Mouse (Mus musculus) neural tube, embryonic 15.5 days (tissue): ENCODE data around the gene Lurap1l. TPM values are rescaled to one million over a fixed set of nuclear protein-coding genes. Genes with fewer than 3 reads are reported as not detected.

ENCODE experiments used
- ATAC-seq: fragments of 200-750 bp; cut with Nextera tagmentation; 2 replicates; pipeline ENCODE4 v1.8.0; 2017; ENCODE audit warnings: mild to moderate bottlenecking, moderate TSS enrichment, moderate library complexity; ENCODE audit not compliant: low FRiP score
- H3K27ac ChIP-seq: fragments of 300-500 bp; sonication (generic); replicated peaks from 2 replicates; pipeline ENCODE4 v1.5.1; 2015; ENCODE audit warnings: mild to moderate bottlenecking, inconsistent platforms
- H3K27me3 ChIP-seq: fragments of 300-500 bp; sonication (generic); replicated peaks from 2 replicates; pipeline ENCODE4 v1.6.1; 2015; ENCODE audit warnings: inconsistent platforms
- H3K36me3 ChIP-seq: fragments of 300-500 bp; sonication (generic); 2 replicates; pipeline ENCODE4 v1.6.1; 2015; ENCODE audit warnings: inconsistent platforms
- H3K4me1 ChIP-seq: fragments of 300-500 bp; sonication (generic); 2 replicates; pipeline ENCODE4 v1.6.1; 2015; ENCODE audit warnings: inconsistent platforms
- H3K4me2 ChIP-seq: fragments of 300-500 bp; sonication (generic); 2 replicates; pipeline ENCODE4 v1.6.1; 2015; ENCODE audit warnings: inconsistent platforms, mild to moderate bottlenecking, moderate library complexity
- H3K4me3 ChIP-seq: fragments of 300-500 bp; sonication (generic); replicated peaks from 2 replicates; pipeline ENCODE4 v1.5.1; 2015; ENCODE audit warnings: mild to moderate bottlenecking, inconsistent platforms
- H3K9ac ChIP-seq: fragments of 300-500 bp; sonication (generic); replicated peaks from 2 replicates; pipeline ENCODE4 v1.6.1; 2015; ENCODE audit warnings: mild to moderate bottlenecking, inconsistent platforms
- H3K9me3 ChIP-seq: fragments of 300-500 bp; sonication (generic); replicated peaks from 2 replicates; pipeline ENCODE4 v1.6.1; 2016; ENCODE audit warnings: inconsistent platforms
- WGBS: fragments of 180-500 bp; shearing (Covaris S2); methylation state at CpG from one replicate; pipeline ENCODE4 v1.1.7; 2015; ENCODE audit warnings: mixed read lengths; 5-methylcytosine and 5-hydroxymethylcytosine counted together
- polyA plus RNA-seq: library from polyadenylated mRNA; unstranded; fragments of >200 nt; fragmentation: Nextera tagmentation; extraction: Ambion mirVana; gene quantifications from 2 replicates; pipeline ENCODE4 v1.2.1, GENCODE M21; 2015

Lurap1l gene
- polyA plus RNA-seq, 1 experiment from 2014 or later: 14.7 TPM

DNA sequence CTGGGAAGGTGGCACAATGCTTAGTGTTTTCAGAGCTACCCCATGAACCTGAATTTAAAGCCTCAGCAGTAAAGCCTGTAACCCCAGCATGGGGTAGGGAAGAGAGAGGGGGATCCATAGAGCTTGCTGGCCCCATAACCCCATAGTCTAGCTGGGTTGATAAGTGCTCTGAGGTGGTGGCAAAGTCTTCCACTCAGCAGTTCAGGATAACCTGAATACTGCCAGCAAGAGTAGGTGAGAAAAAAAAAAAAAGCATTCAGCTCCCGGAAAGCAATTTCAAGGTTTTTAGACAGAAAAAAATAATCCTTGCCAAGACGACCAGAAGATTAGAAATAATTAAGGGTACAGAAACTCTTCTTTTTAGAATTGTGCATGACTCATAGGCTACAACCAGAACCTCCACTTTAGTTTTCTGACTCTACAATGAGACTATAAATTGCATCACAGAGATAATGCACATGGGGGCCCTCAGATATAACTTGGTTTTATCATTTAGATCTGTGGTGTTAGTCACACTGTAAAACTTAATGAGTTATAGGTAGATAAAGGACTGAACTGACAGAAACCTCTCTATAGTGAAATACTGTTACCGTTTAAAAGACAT is 8.2 kb downstream of the Lurap1l start:
- H3K27ac ChIP-seq: no peak overlapping the region
- H3K4me2 ChIP-seq: no peak overlapping the region
- peaks cover 5% of the 10 kb centered on the region; the same call in 1 of the 2 replicates for H3K4me1 ChIP-seq
- no peak overlapping the region for H3K4me3 ChIP-seq
- 58% methylated on average over 3 of the region's 3 CpGs for WGBS
- no peaks in the 10 kb centered on the region for H3K36me3 ChIP-seq
- H3K9ac ChIP-seq: no peak overlapping the region
- ATAC-seq: no peak
- no peaks in the 10 kb centered on the region for H3K27me3 ChIP-seq
- no peaks in the 10 kb centered on the region for H3K9me3 ChIP-seq

DNA sequence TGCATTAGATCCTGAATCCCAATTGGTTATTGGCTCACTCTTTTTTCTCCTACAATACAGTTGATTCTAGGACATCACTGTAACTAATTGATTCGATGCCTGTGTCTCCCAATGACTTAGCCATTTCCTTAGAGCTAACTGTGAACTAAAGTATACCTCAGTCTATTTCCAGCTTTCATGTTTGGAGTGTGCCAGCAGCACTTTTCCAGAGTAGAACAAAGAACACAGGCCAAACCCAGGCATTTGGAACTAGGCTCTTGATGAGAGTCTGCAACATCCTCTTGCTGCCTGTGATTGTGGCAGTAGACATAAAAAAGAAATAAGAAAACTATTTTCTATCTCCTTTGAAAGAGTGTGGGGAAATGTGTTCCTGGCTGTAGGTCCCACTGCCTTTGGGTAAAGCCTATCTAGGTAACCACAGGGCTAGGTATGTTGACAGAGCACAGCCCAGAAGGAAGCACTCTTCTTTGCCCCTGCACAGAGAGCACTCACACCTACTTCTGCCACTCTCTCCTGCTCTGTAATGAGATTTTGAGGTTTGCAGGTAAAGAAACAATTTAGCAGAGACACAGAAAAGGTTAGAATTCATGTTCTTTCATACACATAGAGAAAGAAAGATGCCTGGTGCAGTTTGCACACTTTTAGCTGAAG is 8.9 kb downstream of the Lurap1l start:
- Histone ChIP-seq H3K27me3 (no peaks in the 10 kb centered on the region), H3K36me3 (no peaks in the 10 kb centered on the region), H3K4me2 (no peak overlapping the region), H3K4me1 (no peaks in the 10 kb centered on the region), H3K9me3 (no peaks in the 10 kb centered on the region), H3K27ac (no peak overlapping the region), H3K4me3 (no peak overlapping the region), H3K9ac (no peak overlapping the region)
- no peak for ATAC-seq
- 51% methylated on average over 1 of the region's 1 CpGs for WGBS

DNA sequence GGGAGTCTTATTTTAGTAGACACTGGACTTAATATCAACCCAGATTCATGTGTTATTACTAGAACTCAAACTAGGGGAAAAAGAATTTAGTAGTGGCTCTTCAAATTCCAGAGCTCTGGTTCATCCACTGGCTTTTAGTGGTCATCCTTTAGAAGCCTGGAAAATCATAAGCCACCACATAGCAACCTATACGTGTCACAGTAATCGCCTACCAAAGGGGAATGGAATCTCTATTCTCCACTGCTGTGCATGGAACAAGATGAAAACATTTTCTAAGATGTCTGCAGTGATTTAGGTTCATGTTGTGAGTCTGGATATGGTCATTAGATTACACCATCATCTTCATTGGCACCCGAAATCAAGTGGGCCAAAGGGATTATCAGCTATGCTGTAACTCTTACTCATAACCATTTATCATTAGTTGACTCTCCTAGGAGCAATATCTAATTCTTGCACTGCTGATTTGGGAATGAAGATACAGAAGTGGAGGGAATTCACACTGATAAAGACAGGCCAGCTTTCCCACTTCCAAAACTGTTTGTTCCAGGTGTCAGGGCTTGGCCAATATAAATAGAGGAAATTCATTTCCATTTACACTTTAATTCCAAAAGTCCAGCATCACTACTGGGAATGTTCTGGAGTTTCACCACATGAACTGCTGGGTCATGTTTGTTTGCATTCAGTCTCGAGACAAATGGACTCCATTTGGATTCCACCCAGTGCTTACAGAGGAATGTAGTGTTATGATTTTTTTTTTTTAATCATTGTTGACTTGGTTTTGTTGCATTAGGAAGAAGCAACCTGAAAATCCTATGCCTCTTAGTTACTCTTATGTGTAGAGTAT is 11.4 kb downstream of the Lurap1l start:
- Histone ChIP-seq H3K27me3 (no peaks in the 10 kb centered on the region), H3K27ac (no peak overlapping the region), H3K9me3 (no peaks in the 10 kb centered on the region), H3K4me3 (no peak overlapping the region), H3K36me3 (no peaks in the 10 kb centered on the region), H3K9ac (no peak overlapping the region), H3K4me2 (no peak overlapping the region), H3K4me1 (no peaks in the 10 kb centered on the region)
- 82% methylated on average over 4 of the region's 4 CpGs for WGBS
- ATAC-seq: no peak

DNA sequence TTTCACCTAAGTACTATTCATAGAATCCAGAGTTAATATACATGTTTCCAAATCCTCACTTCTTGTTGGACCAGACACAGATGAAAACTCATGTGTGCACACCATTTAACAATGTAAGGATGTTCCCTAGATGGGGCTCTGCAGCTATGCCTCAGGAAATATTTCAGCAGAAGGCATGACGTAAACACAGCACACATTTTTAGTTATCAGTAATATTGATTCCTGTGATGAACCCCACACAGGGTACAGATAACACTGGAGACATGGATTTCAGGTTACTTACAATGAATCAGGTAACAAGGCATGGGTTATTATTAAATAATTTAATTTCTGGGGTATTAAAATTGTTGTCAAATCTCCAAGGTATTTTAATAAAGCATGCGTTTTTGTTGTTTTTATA is 12.2 kb downstream of the Lurap1l start:
- no peaks in the 10 kb centered on the region for H3K4me1 ChIP-seq
- WGBS: 89% methylated on average over 2 of the region's 2 CpGs
- no peak for ATAC-seq
- no peak overlapping the region for H3K4me2 ChIP-seq
- H3K27ac ChIP-seq: no peak overlapping the region
- no peaks in the 10 kb centered on the region for H3K9me3 ChIP-seq
- no peaks in the 10 kb centered on the region for H3K27me3 ChIP-seq
- no peak overlapping the region for H3K9ac ChIP-seq
- no peak overlapping the region for H3K4me3 ChIP-seq
- no peaks in the 10 kb centered on the region for H3K36me3 ChIP-seq

DNA sequence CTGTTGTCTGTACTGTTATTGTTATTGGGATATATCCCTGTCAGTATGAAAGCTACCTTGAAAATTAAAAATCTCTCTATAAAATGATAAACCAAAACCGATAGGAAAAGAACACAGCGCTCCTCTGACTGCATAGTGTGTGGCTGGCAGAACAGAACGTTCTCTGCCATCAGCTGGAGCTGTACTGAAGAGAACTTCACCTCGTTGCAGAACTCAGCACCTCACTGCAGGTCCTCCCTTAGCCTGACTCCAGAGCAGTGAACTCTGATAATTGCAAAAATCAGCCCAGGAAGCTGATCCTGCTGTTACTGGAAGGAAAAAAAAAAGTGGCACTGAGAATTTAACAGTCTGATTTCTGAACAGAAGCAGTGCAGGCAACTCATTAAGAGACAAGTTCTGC is 14.4 kb downstream of the Lurap1l start:
- ATAC-seq: no peak
- Histone ChIP-seq H3K27ac (no peak overlapping the region), H3K4me3 (no peak overlapping the region), H3K4me1 (no peaks in the 10 kb centered on the region), H3K9me3 (no peaks in the 10 kb centered on the region), H3K27me3 (no peaks in the 10 kb centered on the region), H3K9ac (no peak overlapping the region), H3K4me2 (no peak overlapping the region), H3K36me3 (no peaks in the 10 kb centered on the region)
- 65% methylated on average over 4 of the region's 4 CpGs for WGBS

DNA sequence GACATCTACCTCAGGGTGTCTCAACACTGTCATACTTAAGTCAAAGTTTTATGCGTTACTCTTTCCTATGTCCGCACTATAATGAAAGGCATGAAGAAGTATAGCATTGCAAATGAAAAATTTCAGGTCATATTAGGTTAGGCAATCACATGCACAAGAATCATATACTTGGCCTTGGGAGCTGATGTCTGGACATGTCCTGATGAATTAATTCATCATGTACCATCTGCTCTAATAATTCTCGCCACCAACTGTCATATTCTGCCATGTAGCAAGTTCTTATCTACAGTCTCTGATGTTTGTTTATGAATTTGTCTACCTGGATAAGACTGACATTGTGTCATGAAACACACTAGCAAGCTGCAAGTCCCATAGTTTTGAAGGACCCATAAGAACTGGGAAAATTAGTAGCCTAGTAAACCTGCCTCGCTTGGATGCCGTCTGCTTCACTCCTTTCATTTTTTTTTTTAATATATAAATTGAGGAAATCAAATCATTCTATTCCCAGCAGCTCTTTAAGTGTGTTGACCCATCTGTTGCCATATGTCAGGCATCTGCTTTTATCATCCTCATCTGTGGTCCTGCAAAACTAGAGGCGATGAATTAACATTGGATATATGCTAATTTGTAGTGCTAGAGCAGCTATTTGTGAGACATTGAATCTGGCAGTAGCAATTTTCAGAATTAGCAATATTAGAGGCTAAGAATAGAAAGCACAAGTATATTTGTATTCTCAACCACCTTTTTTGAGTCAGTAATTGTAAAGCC is 15.5 kb downstream of the Lurap1l start:
- Histone ChIP-seq H3K4me3 (no peak overlapping the region), H3K9ac (no peak overlapping the region), H3K27me3 (no peaks in the 10 kb centered on the region), H3K4me1 (no peaks in the 10 kb centered on the region), H3K4me2 (no peak overlapping the region), H3K36me3 (no peaks in the 10 kb centered on the region), H3K27ac (no peak overlapping the region), H3K9me3 (no peaks in the 10 kb centered on the region)
- WGBS: 82% methylated on average over 6 of the region's 6 CpGs
- ATAC-seq: no peak

DNA sequence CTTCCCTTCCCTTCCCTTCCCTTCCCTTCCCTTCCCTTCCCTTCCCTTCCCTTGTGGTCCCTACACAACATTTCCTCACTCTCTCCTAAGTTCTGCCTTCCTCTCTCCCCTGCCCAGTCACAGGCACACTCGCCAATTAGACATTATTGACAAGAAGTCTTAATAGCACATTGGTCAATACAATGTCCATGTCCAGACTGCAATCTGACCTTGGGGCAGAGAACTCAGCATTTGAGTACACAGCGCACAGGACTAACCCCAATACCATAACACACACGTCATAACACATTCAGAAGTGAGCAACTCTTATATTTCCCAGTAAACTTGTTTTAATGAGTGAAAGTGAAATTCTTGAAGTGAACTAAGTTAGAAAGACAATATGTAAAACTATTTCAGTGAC is 24.3 kb downstream of the Lurap1l start:
- Histone ChIP-seq H3K9ac (no peak overlapping the region), H3K27me3 (no peaks in the 10 kb centered on the region), H3K4me3 (no peak overlapping the region), H3K4me1 (no peaks in the 10 kb centered on the region), H3K4me2 (no peak overlapping the region), H3K27ac (no peak overlapping the region), H3K36me3 (no peaks in the 10 kb centered on the region), H3K9me3 (no peaks in the 10 kb centered on the region)
- no peak for ATAC-seq
- 92% methylated on average over 3 of the region's 3 CpGs for WGBS

DNA sequence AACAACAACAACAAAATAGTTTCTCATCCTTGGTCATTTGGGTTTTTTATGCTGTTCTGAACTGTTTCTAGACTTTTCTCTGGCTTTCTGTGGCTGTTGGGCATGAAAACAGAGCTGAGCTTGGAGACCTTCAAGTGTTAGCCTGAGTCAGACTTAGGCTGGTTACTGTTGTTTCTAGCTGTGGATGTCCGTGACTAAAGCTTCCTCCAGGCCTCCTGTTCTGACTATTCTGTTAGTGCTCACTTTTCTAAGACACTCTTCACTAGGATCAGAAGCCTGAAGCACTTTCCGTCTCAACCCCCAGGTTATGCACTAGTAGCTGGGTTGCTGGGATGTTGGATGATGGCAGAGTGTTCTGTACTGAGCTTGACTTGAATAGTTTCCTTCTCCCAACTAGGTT is 28.7 kb downstream of the Lurap1l start:
- Histone ChIP-seq H3K9me3 (no peaks in the 10 kb centered on the region), H3K27ac (no peak overlapping the region), H3K4me3 (no peak overlapping the region), H3K9ac (no peak overlapping the region), H3K4me2 (no peak overlapping the region), H3K36me3 (no peaks in the 10 kb centered on the region), H3K4me1 (no peaks in the 10 kb centered on the region), H3K27me3 (no peaks in the 10 kb centered on the region)
- no peak for ATAC-seq
- WGBS: 85% methylated on average over 2 of the region's 2 CpGs

DNA sequence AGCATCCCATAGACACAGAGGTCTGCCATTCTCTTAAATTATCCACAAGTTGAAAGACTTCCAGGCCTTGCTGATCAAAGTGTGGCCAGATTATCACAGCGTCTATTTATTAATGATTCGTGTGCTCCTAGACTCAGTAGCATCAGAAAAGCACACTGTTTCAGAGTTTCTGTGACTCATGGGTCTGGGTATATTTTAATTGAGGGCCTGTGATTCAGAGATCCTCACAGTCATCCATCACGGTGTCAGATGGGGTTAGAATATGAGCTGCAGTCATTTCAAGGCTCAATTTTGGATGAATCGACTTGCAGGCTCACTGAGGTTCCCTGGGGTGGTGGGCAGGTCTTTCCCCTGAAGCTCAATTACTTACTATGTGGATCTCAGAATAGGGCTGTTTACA is 30.5 kb downstream of the Lurap1l start:
- no peak overlapping the region for H3K4me2 ChIP-seq
- no peak overlapping the region for H3K27ac ChIP-seq
- no peaks in the 10 kb centered on the region for H3K27me3 ChIP-seq
- H3K36me3 ChIP-seq: no peaks in the 10 kb centered on the region
- no peak overlapping the region for H3K9ac ChIP-seq
- H3K4me3 ChIP-seq: no peak overlapping the region
- ATAC-seq: no peak
- no peaks in the 10 kb centered on the region for H3K4me1 ChIP-seq
- WGBS: 84% methylated on average over 4 of the region's 4 CpGs
- no peaks in the 10 kb centered on the region for H3K9me3 ChIP-seq

DNA sequence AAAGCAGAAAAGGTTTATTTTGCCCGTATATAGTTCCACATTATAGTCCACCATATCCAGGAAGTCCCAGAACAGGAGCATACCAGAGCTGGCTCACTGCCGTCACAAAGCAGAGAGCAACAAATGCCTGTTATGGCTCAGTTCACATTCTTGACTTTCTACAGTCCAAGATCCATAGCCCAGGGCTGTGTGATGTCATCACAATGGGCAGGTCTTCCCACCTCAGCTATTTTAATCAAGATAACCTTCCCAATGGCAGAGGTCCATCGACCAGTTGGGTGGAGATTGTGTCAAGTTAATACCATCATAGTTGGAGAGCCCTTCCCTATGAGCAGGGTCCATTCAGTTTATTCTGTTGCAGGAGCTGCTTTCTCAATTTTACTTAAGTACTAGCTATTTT is 31.5 kb downstream of the Lurap1l start:
- no peak overlapping the region for H3K4me2 ChIP-seq
- no peak for ATAC-seq
- no peaks in the 10 kb centered on the region for H3K36me3 ChIP-seq
- 89% methylated on average over 3 of the region's 3 CpGs for WGBS
- no peaks in the 10 kb centered on the region for H3K9me3 ChIP-seq
- no peak overlapping the region for H3K27ac ChIP-seq
- H3K4me3 ChIP-seq: no peak overlapping the region
- no peaks in the 10 kb centered on the region for H3K27me3 ChIP-seq
- H3K9ac ChIP-seq: no peak overlapping the region
- H3K4me1 ChIP-seq: no peaks in the 10 kb centered on the region

DNA sequence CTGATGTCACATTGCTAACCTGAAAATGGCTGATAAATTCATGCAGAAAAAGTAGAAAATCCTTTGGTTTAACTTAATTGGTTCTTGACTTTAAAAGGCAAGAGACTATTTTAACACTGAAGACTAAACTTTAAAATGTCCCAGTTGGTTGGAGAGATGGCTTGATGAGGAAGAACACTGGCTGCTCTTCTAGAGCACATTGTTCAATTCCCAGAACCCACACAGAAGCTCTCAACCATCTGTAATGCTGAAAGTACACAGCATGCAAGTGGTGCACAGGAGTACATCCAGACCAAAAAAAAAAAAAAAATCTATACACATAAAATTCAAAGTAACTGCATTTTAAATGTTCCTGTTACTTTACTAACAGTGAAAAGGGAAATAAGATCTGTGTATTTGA is 34.2 kb downstream of the Lurap1l start:
- ATAC-seq: no peak

More for the DNA sequence above, 34.2 kb downstream of the Lurap1l start:
- Histone ChIP-seq H3K4me3 (no peak overlapping the region), H3K27me3 (no peaks in the 10 kb centered on the region), H3K9me3 (no peaks in the 10 kb centered on the region), H3K9ac (no peak overlapping the region), H3K4me2 (no peak overlapping the region), H3K4me1 (no peaks in the 10 kb centered on the region), H3K27ac (no peak overlapping the region), H3K36me3 (no peaks in the 10 kb centered on the region)
